Mouse (Mus musculus) left cerebral cortex, postnatal 10 days (tissue): Measurements from ENCODE around the gene Lias. TPM values are rescaled to one million over a fixed set of nuclear protein-coding genes. Genes with fewer than 3 reads are reported as not detected.
A peak's percentile ranks its signal among the peaks of the same experiment; 100 is the strongest.

Experiments
- DNase-seq, 2 experiments: peaks; one replicate each; pipeline ENCODE4 v3.0.0; 2021 to 2022; ENCODE audit warnings: low spot score in 2 of 2, mixed read lengths in 1 of 2; ENCODE audit errors: extremely low spot score in 1 of 2
- intact Hi-C: fragments of 180-260 bp; cut with DNase I; formaldehyde crosslinking; loops from one replicate; pipeline ENCODE4 v1.15.1; 2025
- total RNA-seq, 2 experiments: library from RNA; stranded (reverse); gene quantifications; 2 replicates each; pipeline ENCODE4 v1.2.3; 2021

The Lias gene
- total RNA-seq, 2 experiments from 2014 or later: 36.4 to 37.3 TPM

GRCm38 (mm10) chr5:65419136-65419535, 27.8 kb downstream of the Lias start:
- intact Hi-C loops: no loop called here
- no peak for DNase-seq

GRCm38 (mm10) chr5:65420822-65421221, 29.5 kb downstream of the Lias start:
- intact Hi-C loops: no loop called here

GRCm38 (mm10) chr5:65422803-65423202, 31.5 kb downstream of the Lias start:
- intact Hi-C loops: no loop called here
- no peak for DNase-seq

More at GRCm38 (mm10) chr5:65420822-65421221, 29.5 kb downstream of the Lias start:
- no peak for DNase-seq

GRCm38 (mm10) chr5:65424215-65424614, 32.9 kb downstream of the Lias start:
- intact Hi-C loops: no loop called here
- DNase-seq: no peak

- intact Hi-C loops: no loop called here
- DNase-seq: no peak
Measured at GRCm38 (mm10) chr5:65425251-65425650, 34.0 kb downstream of the Lias start.

GRCm38 (mm10) chr5:65428321-65428720, 37.0 kb downstream of the Lias start:
- DNase-seq: no peak
- intact Hi-C loops: no loop called here

GRCm38 (mm10) chr5:65429441-65429840, 38.1 kb downstream of the Lias start:
- no peak for DNase-seq
- intact Hi-C loops: no loop called here

GRCm38 (mm10) chr5:65434471-65435362, 43.4 kb downstream of the Lias start:
- intact Hi-C loops: loop anchor here (5.0 kb wide), 1 partner anchor 58 kb away; the partner anchor contains the start of gene Gm43552
- DNase-seq: peak in 1 of 2 experiments; percentile 27

- intact Hi-C loops: loop anchor here (5.0 kb wide), 1 partner anchor 57 kb away; the partner anchor contains the start of gene Gm43552
Measured at GRCm38 (mm10) chr5:65435363-65435805, 44.1 kb downstream of the Lias start.

GRCm38 (mm10) chr5:65435806-65436561, 44.7 kb downstream of the Lias start, which contains the start of gene Ugdh:
Gene Ugdh, minus strand, starts transcription at chr5:65435949.
- intact Hi-C loops: loop anchor here (5.0 kb wide), 1 partner anchor 56 kb away; the partner anchor contains the start of gene Gm43552
- peak; percentile 95 to 99 for DNase-seq

More at GRCm38 (mm10) chr5:65435363-65435805, 44.1 kb downstream of the Lias start:
- no peak for DNase-seq

- intact Hi-C loops: loop anchor here (5.0 kb wide), 1 partner anchor 54 kb away; the partner anchor contains the start of gene Gm43552
- DNase-seq: no peak
Measured at GRCm38 (mm10) chr5:65438041-65438440, 46.7 kb downstream of the Lias start.

GRCm38 (mm10) chr5:65444981-65445380, 53.7 kb downstream of the Lias start:
- intact Hi-C loops: no loop called here

GRCm38 (mm10) chr5:65446756-65447155, 55.5 kb downstream of the Lias start:
- intact Hi-C loops: no loop called here
- DNase-seq: no peak

More at GRCm38 (mm10) chr5:65444981-65445380, 53.7 kb downstream of the Lias start:
- DNase-seq: no peak

GRCm38 (mm10) chr5:65447826-65448225, 56.5 kb downstream of the Lias start:
- intact Hi-C loops: no loop called here
- no peak for DNase-seq

GRCm38 (mm10) chr5:65448941-65449340, 57.6 kb downstream of the Lias start:
- intact Hi-C loops: no loop called here
- no peak for DNase-seq

GRCm38 (mm10) chr5:65454771-65455170, 63.5 kb downstream of the Lias start:
- DNase-seq: no peak
- intact Hi-C loops: no loop called here

GRCm38 (mm10) chr5:65457086-65457827, 66.0 kb downstream of the Lias start:
- no peak for DNase-seq
- intact Hi-C loops: no loop called here

GRCm38 (mm10) chr5:65457846-65458245, 66.5 kb downstream of the Lias start:
- intact Hi-C loops: no loop called here
- DNase-seq: no peak

- DNase-seq: no peak
Measured at GRCm38 (mm10) chr5:65459454-65459853, 68.2 kb downstream of the Lias start.

More at GRCm38 (mm10) chr5:65459454-65459853, 68.2 kb downstream of the Lias start:
- intact Hi-C loops: no loop called here
